Mouse (Mus musculus): ENCODE measurements at regions not wholly inside any gene's neighbourhood (a gene's known extent, or its start where the extent isn't known, plus 50 kb on each side); places are given as distances from the start of the nearest gene placed in this dataset.

DNA sequence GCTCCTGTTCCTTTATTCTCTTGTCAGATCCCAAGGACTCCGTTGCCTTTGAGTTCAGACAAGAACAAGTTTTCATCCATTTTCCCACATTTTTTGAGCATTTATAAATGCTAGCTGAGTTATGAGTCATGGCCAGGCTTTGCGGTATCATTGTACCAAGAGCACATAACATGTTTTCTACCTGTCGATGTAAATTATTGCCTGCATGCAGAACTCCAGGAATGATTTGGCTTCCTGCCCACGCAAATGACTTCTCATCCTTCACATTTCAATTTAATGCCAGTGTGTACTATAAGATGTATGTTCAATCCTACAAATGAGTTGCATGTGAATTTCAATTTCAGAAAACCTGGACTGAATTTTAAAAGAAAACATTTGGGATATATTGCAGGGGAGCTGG is 285.0 kb upstream of the Rbms1 start:
- TF ChIP-seq GATA4 (IDR thresholded peaks at IDR 0.05; ENCODE audit: insufficient replicate concordance, low read length) = no peak

DNA sequence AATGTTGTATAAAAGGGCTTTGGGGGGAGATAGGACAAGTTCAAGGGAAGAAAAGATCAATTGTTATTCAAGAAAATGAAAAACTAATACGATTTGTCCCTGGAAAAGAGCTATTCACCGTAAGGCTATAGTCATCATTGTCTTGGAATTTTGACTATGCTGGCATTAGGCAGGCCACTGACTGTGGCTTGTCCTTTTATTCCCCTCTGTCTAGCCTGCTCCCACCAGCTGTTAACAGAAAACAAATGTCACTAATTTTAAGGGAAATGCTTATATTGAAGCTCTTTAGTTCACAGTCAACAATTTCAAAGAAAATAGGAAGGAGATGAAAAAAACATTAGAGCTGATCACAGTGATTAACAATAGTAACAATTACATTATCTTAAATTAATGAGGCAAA is 284.3 kb upstream of the Rbms1 start:
- no peak for TF ChIP-seq GATA4 (IDR thresholded peaks at IDR 0.05; ENCODE audit: insufficient replicate concordance, low read length)

- no peak for TF ChIP-seq GATA4 (IDR thresholded peaks at IDR 0.05; ENCODE audit: insufficient replicate concordance, low read length)
Observed at GRCm38 (mm10) chr2:61246691-61247258, 283.8 kb upstream of the Rbms1 start.

GRCm38 (mm10) chr2:61245526-61245925 is 282.5 kb upstream of the Rbms1 start:
- TF ChIP-seq GATA4 (IDR thresholded peaks at IDR 0.05; ENCODE audit: insufficient replicate concordance, low read length) = no peak

DNA sequence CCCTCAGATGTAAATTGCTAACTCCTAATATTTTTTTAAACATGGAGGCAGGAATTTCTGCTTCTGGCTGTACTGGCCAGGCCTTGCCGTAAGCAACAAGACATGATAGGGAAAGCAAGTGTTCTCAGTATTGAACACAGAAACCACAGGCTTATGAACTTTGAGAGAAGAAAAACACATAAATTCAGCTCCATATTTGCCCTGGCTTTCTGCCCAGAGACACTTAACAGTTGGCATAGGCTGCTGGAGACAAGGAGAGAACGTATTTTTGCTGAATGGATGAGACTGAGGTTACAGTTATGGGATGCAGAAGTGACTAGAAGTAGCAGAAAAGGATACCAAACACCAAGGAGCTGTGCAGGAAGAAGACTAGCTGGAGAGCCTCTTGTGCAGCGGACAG is 258.7 kb upstream of the Rbms1 start:
- TF ChIP-seq GATA4 (IDR thresholded peaks at IDR 0.05; ENCODE audit: insufficient replicate concordance, low read length) = no peak

DNA sequence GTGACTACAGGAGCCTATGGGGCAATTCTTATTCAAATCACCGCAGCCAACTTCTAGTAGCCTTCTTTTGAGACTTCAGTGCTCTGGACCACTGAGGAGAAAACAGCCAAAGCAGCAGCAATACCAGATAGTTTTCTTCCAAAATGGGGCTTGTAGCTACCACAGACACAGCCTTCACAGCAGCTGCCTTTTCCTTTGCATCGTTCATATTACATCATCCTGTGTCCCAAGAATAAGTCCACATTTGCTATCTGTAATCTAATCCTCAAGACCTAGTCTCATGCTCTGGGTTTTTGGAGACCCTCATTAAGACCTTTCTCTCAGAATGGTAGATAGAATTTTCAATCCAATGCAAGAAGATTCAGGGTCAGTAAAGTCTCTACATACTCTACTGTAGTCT is 258.2 kb upstream of the Rbms1 start:
- no peak for TF ChIP-seq GATA4 (IDR thresholded peaks at IDR 0.05; ENCODE audit: insufficient replicate concordance, low read length)

DNA sequence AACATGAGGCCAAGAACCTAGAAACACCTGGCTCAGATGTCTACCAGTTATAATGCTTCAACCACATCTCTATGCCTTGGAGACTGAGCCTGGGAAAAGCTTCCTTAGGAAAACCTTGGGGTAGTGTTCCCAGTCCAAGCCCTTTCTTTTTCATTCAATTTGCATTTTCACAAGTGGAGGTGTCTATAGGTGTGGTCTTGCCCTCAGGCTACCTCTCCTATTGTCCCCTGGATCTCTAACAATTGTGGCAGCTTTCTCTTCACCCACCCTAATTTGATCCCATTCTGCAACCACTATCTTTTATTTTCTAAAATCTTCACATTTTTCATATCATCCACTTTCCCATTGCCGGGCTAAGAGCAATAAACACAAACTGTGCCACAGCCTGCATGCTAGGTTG is 251.0 kb upstream of the Rbms1 start:
- TF ChIP-seq GATA4 (IDR thresholded peaks at IDR 0.05; ENCODE audit: insufficient replicate concordance, low read length) = no peak

DNA sequence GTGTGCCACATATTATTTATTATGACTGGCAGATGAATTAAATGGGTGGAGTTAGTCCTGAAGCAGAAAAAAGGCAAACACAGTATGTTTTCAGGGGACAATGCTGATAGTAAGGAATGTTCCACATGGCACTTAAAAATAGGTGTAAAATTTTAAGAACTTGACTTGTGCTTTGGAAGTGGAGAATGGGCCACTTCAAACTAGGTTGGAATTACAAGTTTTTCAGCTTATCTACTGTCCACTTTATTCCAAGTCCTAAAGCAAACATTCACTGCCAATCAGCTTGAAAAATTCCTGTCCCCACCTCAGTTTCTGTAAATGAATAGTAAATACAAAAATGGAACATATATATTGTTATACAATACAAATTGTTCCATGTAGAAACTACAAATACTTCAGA is 238.4 kb upstream of the Rbms1 start:
- TF ChIP-seq GATA4 (IDR thresholded peaks at IDR 0.05; ENCODE audit: insufficient replicate concordance, low read length) = no peak

DNA sequence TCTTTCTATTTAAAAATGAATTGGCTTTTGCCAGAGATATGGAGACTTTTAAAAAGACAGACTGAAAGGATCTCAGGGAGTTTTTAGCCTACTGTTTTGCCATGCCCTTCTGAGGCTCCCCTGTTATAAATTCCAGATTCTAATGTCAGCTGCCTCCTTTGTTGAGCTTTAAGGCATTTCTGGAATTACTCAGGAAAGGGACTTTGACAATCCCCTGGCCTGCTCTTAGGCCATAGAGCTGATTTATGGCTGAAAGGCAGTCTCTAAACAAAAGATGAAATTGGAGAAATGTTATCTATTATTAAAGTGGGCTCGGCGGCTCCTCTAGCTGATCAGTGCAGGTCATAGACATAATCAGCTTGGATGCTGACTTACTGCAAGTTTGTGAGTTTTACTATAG is 231.0 kb upstream of the Rbms1 start:
- no peak for TF ChIP-seq GATA4 (IDR thresholded peaks at IDR 0.05; ENCODE audit: insufficient replicate concordance, low read length)

- no peak for TF ChIP-seq GATA4 (IDR thresholded peaks at IDR 0.05; ENCODE audit: insufficient replicate concordance, low read length)
Observed at GRCm38 (mm10) chr2:61182424-61182979, 219.5 kb upstream of the Rbms1 start.

DNA sequence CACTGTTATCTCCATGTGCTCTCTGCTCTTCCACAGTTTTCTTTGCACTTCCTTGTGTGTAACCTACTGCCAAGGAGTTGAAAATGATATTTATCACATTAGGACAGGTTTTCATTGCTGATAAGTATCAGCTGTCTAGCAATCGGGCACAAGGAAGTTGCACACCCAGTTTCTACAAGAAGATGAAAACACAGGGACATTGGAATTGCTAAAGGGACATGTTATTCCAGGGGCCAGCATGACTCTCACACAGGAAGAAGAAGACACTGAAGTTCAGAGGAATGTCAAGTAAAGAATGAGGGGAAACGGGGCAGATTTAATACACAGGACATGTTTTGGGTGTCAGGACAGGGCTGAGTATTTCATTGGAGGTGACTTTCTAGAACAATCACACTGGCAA is 214.8 kb upstream of the Rbms1 start:
- TF ChIP-seq GATA4 (IDR thresholded peaks at IDR 0.05; ENCODE audit: insufficient replicate concordance, low read length) = no peak

DNA sequence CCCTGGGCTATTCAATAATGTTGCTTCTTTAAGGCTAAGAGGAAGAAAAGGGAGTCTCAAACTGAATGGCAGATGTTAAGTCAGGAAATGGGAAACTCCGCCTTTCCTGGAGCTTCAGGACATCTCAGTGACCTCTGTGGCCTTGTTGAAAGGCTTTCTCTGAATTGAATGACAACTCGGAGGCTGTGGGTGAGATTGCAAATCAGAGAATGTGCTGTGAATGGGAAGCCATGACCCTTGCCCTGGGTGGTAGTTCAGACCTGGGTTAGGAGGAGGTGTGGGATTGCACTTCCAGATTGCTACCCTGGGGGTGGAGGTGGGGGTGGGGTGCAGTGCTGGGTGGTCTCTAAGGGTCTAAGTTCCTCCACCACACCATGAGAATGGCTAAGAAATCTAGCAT is 213.8 kb upstream of the Rbms1 start:
- peak; percentile 68; the same call in 1 of the 2 replicates for TF ChIP-seq GATA4 (IDR thresholded peaks at IDR 0.05; ENCODE audit: insufficient replicate concordance, low read length)

GRCm38 (mm10) chr2:61173581-61173980 is 210.6 kb upstream of the Rbms1 start:
- TF ChIP-seq GATA4 (IDR thresholded peaks at IDR 0.05; ENCODE audit: insufficient replicate concordance, low read length) = 0 out of 2 replicates have a peak, but pooled peaks have one; percentile 21

- no peak for TF ChIP-seq GATA4 (IDR thresholded peaks at IDR 0.05; ENCODE audit: insufficient replicate concordance, low read length)
Observed at GRCm38 (mm10) chr2:61161336-61161735, 198.3 kb upstream of the Rbms1 start.

DNA sequence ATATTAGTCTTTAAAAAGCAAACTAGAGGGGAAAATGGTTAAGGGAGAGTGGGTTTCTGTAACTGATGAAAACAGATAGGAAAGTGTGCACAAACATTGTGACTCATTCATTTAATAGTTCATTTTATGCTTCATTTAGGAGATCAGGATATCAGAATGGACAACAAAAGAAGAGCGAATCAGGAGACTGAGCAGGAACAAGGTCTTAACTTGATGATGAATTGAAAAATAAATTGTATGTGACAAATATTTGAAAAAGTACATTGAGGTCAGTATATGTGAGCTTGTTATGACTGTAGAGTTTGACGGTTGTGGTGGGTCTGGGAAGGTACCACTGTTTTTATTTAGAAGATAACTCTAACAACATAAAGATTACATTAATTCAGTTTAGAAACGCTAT is 196.8 kb upstream of the Rbms1 start:
- TF ChIP-seq GATA4 (IDR thresholded peaks at IDR 0.05; ENCODE audit: insufficient replicate concordance, low read length) = no peak

DNA sequence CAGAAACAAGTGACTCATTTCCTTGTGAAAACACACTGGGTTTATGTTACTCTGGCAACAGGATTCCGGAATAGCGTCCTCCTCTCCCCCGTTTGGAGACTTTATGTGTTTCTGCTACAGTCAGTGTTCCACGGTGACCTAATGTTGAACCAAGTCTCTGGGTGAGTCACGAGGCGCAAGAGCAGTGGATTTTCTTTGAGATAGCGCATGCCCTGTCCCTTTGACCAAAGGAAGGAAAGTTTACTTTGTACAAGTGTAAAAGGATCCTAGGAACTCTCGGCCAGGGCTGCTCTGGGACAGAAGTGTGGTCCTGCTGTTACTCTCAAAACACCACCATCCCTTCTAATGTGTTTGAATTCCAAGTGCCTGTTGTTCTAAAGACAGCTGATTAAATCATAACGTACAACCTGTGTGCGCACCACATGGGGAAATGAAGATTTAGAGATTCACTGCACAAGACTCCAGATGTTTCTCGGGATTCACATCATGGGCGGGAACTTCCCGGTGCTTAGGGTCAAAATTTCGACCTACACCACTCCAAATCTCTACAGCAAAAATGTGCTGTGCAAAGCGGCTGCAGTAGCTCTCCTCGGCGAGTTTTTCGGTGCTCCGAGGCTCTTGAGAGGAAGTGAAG is 176.1 kb upstream of the Rbms1 start:
- peak; percentile 32; the same call in 1 of the 2 replicates for TF ChIP-seq GATA4 (IDR thresholded peaks at IDR 0.05; ENCODE audit: insufficient replicate concordance, low read length)

GRCm38 (mm10) chr2:61138625-61138997 is 175.6 kb upstream of the Rbms1 start:
- TF ChIP-seq GATA4 (IDR thresholded peaks at IDR 0.05; ENCODE audit: insufficient replicate concordance, low read length) = no peak

Measured in liver, adult (tissue).